11 mouse cellular contexts compared by ENCODE assay signal in the genomic region with DNA sequence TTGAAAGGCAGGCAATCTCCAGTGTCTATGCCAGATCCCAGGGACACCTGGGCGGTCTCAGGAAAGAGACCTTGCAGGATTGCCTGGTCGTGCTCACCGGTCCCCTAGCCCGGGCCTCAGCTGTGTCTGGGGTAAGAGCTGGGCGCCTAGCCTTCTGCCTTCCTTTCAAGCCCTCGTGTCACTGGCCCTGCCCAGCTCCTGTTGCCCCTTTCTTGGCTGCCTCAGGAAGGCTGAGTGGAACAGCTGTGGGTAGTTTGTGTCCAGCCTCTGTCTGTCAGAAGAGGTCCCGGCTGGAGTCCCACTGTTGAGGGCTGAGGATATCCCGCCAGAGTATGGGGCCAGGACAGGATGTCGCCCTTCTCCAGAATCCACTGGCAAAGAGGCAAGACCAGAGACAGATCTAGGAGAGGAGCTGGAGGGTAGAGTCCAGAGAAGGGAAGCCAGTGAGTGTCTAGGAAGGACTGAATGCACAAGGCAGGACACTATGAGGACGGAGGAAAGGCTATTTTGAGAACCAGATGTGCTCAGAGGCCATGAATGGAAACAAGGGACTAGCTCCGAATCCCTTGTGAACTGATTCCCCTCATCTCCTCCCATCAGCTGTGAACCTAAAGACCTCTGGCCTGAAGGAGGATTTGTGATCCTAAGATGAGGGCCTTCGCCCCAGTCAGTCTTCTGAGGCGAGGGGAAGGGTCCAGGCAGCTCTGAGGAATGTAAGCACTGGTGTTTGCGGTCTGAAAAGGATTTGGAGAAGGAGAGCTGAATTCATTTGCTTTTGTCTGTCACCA. TPM values are rescaled to one million over a fixed set of nuclear protein-coding genes. Genes with fewer than 3 reads are reported as not detected.
A peak's percentile ranks its signal among the peaks of the same experiment; 100 is the strongest.
DNase-seq lines count a peak whose midpoint lies in the region; ATAC-seq and TF ChIP-seq lines count a peak whose summit lies in the region.
"Had no signal": no experiment of that assay in that cellular context is flagged by ENCODE, and none has a peak within 500 bp of the region (broad histone marks: within the 10 kb centered on the region; RNA-seq: fewer than 3 reads in every experiment).

No protein-coding gene starts in this region.

- peak overlapping the region; percentile 59 for H3K4me3 ChIP-seq in lung, embryonic 15.5 days
- peak overlapping the region; percentile 68 for H3K4me3 ChIP-seq in forebrain, embryonic 15.5 days
- peak overlapping the region; percentile 53 for H3K4me3 ChIP-seq in limb, embryonic 13.5 days
- H3K4me3 ChIP-seq in stomach, embryonic 16.5 days (replicated peaks; ENCODE audit: low read length) = peak overlapping the region; percentile 63
- no peak overlapping the region for H3K4me3 ChIP-seq in thymus, adult 2 months (ENCODE audit: control insufficient read depth, insufficient read depth, low read length)

- H3K4me2 ChIP-seq in lung, embryonic 15.5 days = peak overlapping the region; percentile 91
- H3K4me2 ChIP-seq in forebrain, embryonic 15.5 days (replicated peaks) = peak overlapping the region; percentile 96
- H3K4me2 ChIP-seq in limb, embryonic 13.5 days (replicated peaks) = peak overlapping the region; percentile 87
- H3K4me2 ChIP-seq in stomach, embryonic 16.5 days (ENCODE audit: low read depth, low read length) = peak overlapping the region; percentile 92

- no peak for ATAC-seq in lung, embryonic 15.5 days (ENCODE audit: borderline replicate concordance, extremely low read depth, low FRiP score, low TSS enrichment)
- no peak; the same call in 1 of the 2 replicates for ATAC-seq in forebrain, embryonic 15.5 days (replicated peaks)
- ATAC-seq in limb, embryonic 13.5 days (ENCODE audit: low FRiP score, low read depth) = no peak
- no peak for ATAC-seq in stomach, embryonic 16.5 days (ENCODE audit: insufficient read depth, low FRiP score)
- ATAC-seq: Patski had no signal

- peaks cover 6% of the 10 kb centered on the region for H3K36me3 ChIP-seq in lung, embryonic 15.5 days
- H3K36me3 ChIP-seq in forebrain, embryonic 15.5 days = no peaks in the 10 kb centered on the region; the same call in 1 of the 2 replicates
- H3K36me3 ChIP-seq in limb, embryonic 13.5 days = peaks cover 13% of the 10 kb centered on the region
- no peaks in the 10 kb centered on the region for H3K36me3 ChIP-seq in stomach, embryonic 16.5 days (ENCODE audit: control insufficient read depth, insufficient read depth, low read length)
- H3K36me3 ChIP-seq in thymus, adult 2 months (ENCODE audit: control insufficient read depth, insufficient read depth, low read length) = no peaks in the 10 kb centered on the region

- peak overlapping the region; percentile 61 for H3K27ac ChIP-seq in lung, embryonic 15.5 days
- H3K27ac ChIP-seq in forebrain, embryonic 15.5 days (replicated peaks) = peak overlapping the region; percentile 87
- H3K27ac ChIP-seq in limb, embryonic 13.5 days = no peak overlapping the region; the same call in 1 of the 2 replicates
- H3K27ac ChIP-seq in stomach, embryonic 16.5 days (ENCODE audit: low read length) = peak overlapping the region; percentile 66
- H3K27ac ChIP-seq in thymus, adult 2 months (ENCODE audit: control insufficient read depth, insufficient read depth, low read length) = no peak overlapping the region
- H3K27ac ChIP-seq: liver, embryonic 14.5 days had no signal

- 42% methylated on average over 14 of the region's 14 CpGs for WGBS in lung, embryonic 15.5 days
- 8% methylated on average over 14 of the region's 14 CpGs for WGBS in forebrain, embryonic 15.5 days
- WGBS in limb, embryonic 13.5 days = 40% methylated on average over 14 of the region's 14 CpGs
- WGBS in stomach, embryonic 16.5 days = 44% methylated on average over 14 of the region's 14 CpGs
- 88% methylated on average over 14 of the region's 14 CpGs for WGBS in thymus, adult 2 months

- no peak for TF ChIP-seq POLR2A in thymus, adult 2 months (IDR thresholded peaks at IDR 0.05; ENCODE audit: control insufficient read depth, extremely low read depth, insufficient read depth, low read length, poor library complexity)

- no peaks in the 10 kb centered on the region for H3K9me3 ChIP-seq in lung, embryonic 15.5 days
- H3K9me3 ChIP-seq in forebrain, embryonic 15.5 days = no peaks in the 10 kb centered on the region
- H3K9me3 ChIP-seq in limb, embryonic 13.5 days = no peaks in the 10 kb centered on the region
- no peaks in the 10 kb centered on the region for H3K9me3 ChIP-seq in stomach, embryonic 16.5 days (replicated peaks; ENCODE audit: control insufficient read depth, low read length)

- TF ChIP-seq CTCF in thymus, adult 2 months (IDR thresholded peaks at IDR 0.05; ENCODE audit: borderline replicate concordance, control insufficient read depth, extremely low read depth, insufficient read depth, low read length, poor library complexity) = no peak

- peaks cover 3% of the 10 kb centered on the region; the same call in 1 of the 2 replicates for H3K27me3 ChIP-seq in lung, embryonic 15.5 days
- H3K27me3 ChIP-seq in forebrain, embryonic 15.5 days = no peaks in the 10 kb centered on the region
- H3K27me3 ChIP-seq in limb, embryonic 13.5 days = peaks cover 40% of the 10 kb centered on the region
- H3K27me3 ChIP-seq in stomach, embryonic 16.5 days (ENCODE audit: control insufficient read depth, insufficient read depth, low read length) = peaks cover 20% of the 10 kb centered on the region
- peaks cover 25% of the 10 kb centered on the region; the same call in 1 of the 2 replicates for H3K27me3 ChIP-seq in thymus, adult 2 months (ENCODE audit: control insufficient read depth, insufficient read depth, low read length)
- H3K27me3 ChIP-seq: Patski had no signal

- DNase-seq in lung, postnatal 4 days = no peak
- no peak for DNase-seq in adrenal gland, adult 18-20 months (ENCODE audit: low spot score in 2 of 2)
- DNase-seq in adrenal gland, postnatal 14 days = no peak
- DNase-seq in thymus, adult 2 months = no peak

- peaks cover 47% of the 10 kb centered on the region for H3K4me1 ChIP-seq in lung, embryonic 15.5 days
- H3K4me1 ChIP-seq in forebrain, embryonic 15.5 days = peaks cover 47% of the 10 kb centered on the region
- peaks cover 47% of the 10 kb centered on the region for H3K4me1 ChIP-seq in limb, embryonic 13.5 days
- H3K4me1 ChIP-seq in stomach, embryonic 16.5 days (ENCODE audit: control insufficient read depth, insufficient read depth, low read length) = peaks cover 43% of the 10 kb centered on the region
- peaks cover 14% of the 10 kb centered on the region for H3K4me1 ChIP-seq in thymus, adult 2 months (replicated peaks; ENCODE audit: control insufficient read depth, insufficient read depth, low read length)

- peak overlapping the region; percentile 22 for H3K9ac ChIP-seq in lung, embryonic 15.5 days
- peak overlapping the region; percentile 74 for H3K9ac ChIP-seq in forebrain, embryonic 15.5 days (replicated peaks)
- peak overlapping the region; percentile 50 for H3K9ac ChIP-seq in limb, embryonic 13.5 days
- H3K9ac ChIP-seq in stomach, embryonic 16.5 days (ENCODE audit: low read length) = peak overlapping the region; percentile 63
- H3K9ac ChIP-seq: liver, embryonic 14.5 days had no signal

RNA-seq across cellular contexts. Expression of a gene that starts 2.9 kb away (rescaled TPM):
- 30.1 and 32.4 TPM in 2 replicates for polyA plus RNA-seq in lung, embryonic 15.5 days (2015; fragmentation: Nextera tagmentation; extraction: Ambion mirVana)
- 50.0 and 56.7 TPM in 2 replicates for polyA plus RNA-seq in forebrain, embryonic 15.5 days (2015; fragmentation: Nextera tagmentation; extraction: Ambion mirVana)
- 30.5 and 32.8 TPM in 2 replicates for polyA plus RNA-seq in limb, embryonic 13.5 days (2015; fragmentation: Nextera tagmentation; extraction: Ambion mirVana)
- polyA plus RNA-seq in stomach, embryonic 16.5 days (2015; fragmentation: Nextera tagmentation; extraction: Ambion mirVana) = 7.7 and 10.2 TPM in 2 replicates
- 10 to 100 TPM in 1 of 2 experiments, 1 to 10 TPM in 1; 5.9 to 19.4 TPM for total RNA-seq in adrenal gland, adult 18-20 months (2021)
- 14.5 and 23.0 TPM in 2 replicates for total RNA-seq in adrenal gland, postnatal 14 days (2021)
- 1.1 and 1.3 TPM in 2 replicates for polyA plus RNA-seq in thymus, adult 2 months (2012; rRNA removed)

RNA-seq across cellular contexts. Expression of a gene that starts 25.3 kb away (rescaled TPM):
- 8.1 and 10.4 TPM in 2 replicates for polyA plus RNA-seq in lung, embryonic 15.5 days (2015; fragmentation: Nextera tagmentation; extraction: Ambion mirVana)
- polyA plus RNA-seq in forebrain, embryonic 15.5 days (2015; fragmentation: Nextera tagmentation; extraction: Ambion mirVana) = 14.9 and 18.4 TPM in 2 replicates
- polyA plus RNA-seq in limb, embryonic 13.5 days (2015; fragmentation: Nextera tagmentation; extraction: Ambion mirVana) = 518 and 520 TPM in 2 replicates
- 29.4 and 43.3 TPM in 2 replicates for polyA plus RNA-seq in stomach, embryonic 16.5 days (2015; fragmentation: Nextera tagmentation; extraction: Ambion mirVana)
- total RNA-seq in adrenal gland, adult 18-20 months (2021) = under 1 TPM in 1 of 2 experiments, not detected in 1; 0.33 TPM
- total RNA-seq in adrenal gland, postnatal 14 days (2021) = not detected in 2 replicates
- 1.6 and 2.3 TPM in 2 replicates for polyA plus RNA-seq in thymus, adult 2 months (2012; rRNA removed)

RNA-seq across cellular contexts. Expression of a gene that starts 26.2 kb away (rescaled TPM):
- polyA plus RNA-seq in lung, embryonic 15.5 days (2015; fragmentation: Nextera tagmentation; extraction: Ambion mirVana) = 0.07 and 0.18 TPM in 2 replicates
- 26.6 and 27.2 TPM in 2 replicates for polyA plus RNA-seq in forebrain, embryonic 15.5 days (2015; fragmentation: Nextera tagmentation; extraction: Ambion mirVana)
- 0.57 and 0.59 TPM in 2 replicates for polyA plus RNA-seq in limb, embryonic 13.5 days (2015; fragmentation: Nextera tagmentation; extraction: Ambion mirVana)
- 0.34 and 0.52 TPM in 2 replicates for polyA plus RNA-seq in stomach, embryonic 16.5 days (2015; fragmentation: Nextera tagmentation; extraction: Ambion mirVana)
- 10 to 100 TPM; 62.7 to 74.9 TPM for total RNA-seq in adrenal gland, adult 18-20 months (2021)
- total RNA-seq in adrenal gland, postnatal 14 days (2021) = 28.5 and 31.5 TPM in 2 replicates
- 0.23 and 0.54 TPM in 2 replicates for polyA plus RNA-seq in thymus, adult 2 months (2012; rRNA removed)
- total RNA-seq: gastrocnemius, adult 18-20 months had no signal
- polyA plus RNA-seq: liver, embryonic 14.5 days had no signal

RNA-seq across cellular contexts. Expression of a gene that starts 43.3 kb away (rescaled TPM):
- 18.3 and 18.5 TPM in 2 replicates for polyA plus RNA-seq in lung, embryonic 15.5 days (2015; fragmentation: Nextera tagmentation; extraction: Ambion mirVana)
- polyA plus RNA-seq in forebrain, embryonic 15.5 days (2015; fragmentation: Nextera tagmentation; extraction: Ambion mirVana) = 20.1 and 20.2 TPM in 2 replicates
- polyA plus RNA-seq in limb, embryonic 13.5 days (2015; fragmentation: Nextera tagmentation; extraction: Ambion mirVana) = 22.3 and 23.6 TPM in 2 replicates
- 19.8 and 20.3 TPM in 2 replicates for polyA plus RNA-seq in stomach, embryonic 16.5 days (2015; fragmentation: Nextera tagmentation; extraction: Ambion mirVana)
- total RNA-seq in adrenal gland, adult 18-20 months (2021) = 10 to 100 TPM; 14.7 to 21.9 TPM
- 13.9 and 15.6 TPM in 2 replicates for total RNA-seq in adrenal gland, postnatal 14 days (2021)
- polyA plus RNA-seq in thymus, adult 2 months (2012; rRNA removed) = 68.0 and 75.4 TPM in 2 replicates

RNA-seq across cellular contexts. Expression of a gene that starts 43.7 kb away (rescaled TPM):
- polyA plus RNA-seq in lung, embryonic 15.5 days (2015; fragmentation: Nextera tagmentation; extraction: Ambion mirVana) = 60.1 and 63.0 TPM in 2 replicates
- 49.7 and 50.0 TPM in 2 replicates for polyA plus RNA-seq in forebrain, embryonic 15.5 days (2015; fragmentation: Nextera tagmentation; extraction: Ambion mirVana)
- 65.5 and 66.7 TPM in 2 replicates for polyA plus RNA-seq in limb, embryonic 13.5 days (2015; fragmentation: Nextera tagmentation; extraction: Ambion mirVana)
- 40.8 and 41.5 TPM in 2 replicates for polyA plus RNA-seq in stomach, embryonic 16.5 days (2015; fragmentation: Nextera tagmentation; extraction: Ambion mirVana)
- 10 to 100 TPM; 19.4 to 20.6 TPM for total RNA-seq in adrenal gland, adult 18-20 months (2021)
- 22.9 and 23.4 TPM in 2 replicates for total RNA-seq in adrenal gland, postnatal 14 days (2021)
- 31.6 and 40.8 TPM in 2 replicates for polyA plus RNA-seq in thymus, adult 2 months (2012; rRNA removed)

Comparison
In these comparisons a context has a peak if more than half of its experiments do, and no peak if none do; other contexts are left out.
1. H3K27ac ChIP-seq: peak in lung, embryonic 15.5 days (single experiment), forebrain, embryonic 15.5 days (single experiment) and stomach, embryonic 16.5 days (single experiment); none in limb, embryonic 13.5 days (single experiment) and thymus, adult 2 months (single experiment).
2. H3K9ac ChIP-seq: peak in every context shown above with its lines; median percentile 74 in forebrain, embryonic 15.5 days; 63 in stomach, embryonic 16.5 days; 50 in limb, embryonic 13.5 days; 22 in lung, embryonic 15.5 days.
3. RNA of a gene that starts 25.3 kb away (polyA plus RNA-seq): 518 to 520 TPM in limb, embryonic 13.5 days; 29.4 to 43.3 TPM in stomach, embryonic 16.5 days, 14.9 to 18.4 TPM in forebrain, embryonic 15.5 days, 8.1 to 10.4 TPM in lung, embryonic 15.5 days and 1.6 to 2.3 TPM in thymus, adult 2 months; every median in the first group is over 10 times any median in the second.
4. RNA of a gene that starts 26.2 kb away (polyA plus RNA-seq): 26.6 to 27.2 TPM in forebrain, embryonic 15.5 days; 0.57 to 0.59 TPM in limb, embryonic 13.5 days, 0.23 to 0.54 TPM in thymus, adult 2 months, 0.34 to 0.52 TPM in stomach, embryonic 16.5 days and 0.07 to 0.18 TPM in lung, embryonic 15.5 days; every median in the first group is over 10 times any median in the second.
5. Peak in every context shown above with its lines, with median percentiles within 50 percentile points of each other: H3K4me2 ChIP-seq.